Mouse (Mus musculus): ENCODE measurements around the gene Celf2. TPM values are rescaled to one million over a fixed set of nuclear protein-coding genes. Genes with fewer than 3 reads are reported as not detected.

Celf2 gene
- polyA plus RNA-seq, 1 experiment from 2014 or later: 16.5 TPM

- no peak overlapping the region for H3K4me2 ChIP-seq (replicated peaks; ENCODE audit: low read depth, low read length)
- H3K36me3 ChIP-seq (ENCODE audit: insufficient read depth, low read length): no peaks in the 10 kb centered on the region
- 77% methylated on average over 3 of the region's 3 CpGs for WGBS
- H3K4me3 ChIP-seq (ENCODE audit: low read length): no peak overlapping the region
- H3K27ac ChIP-seq (ENCODE audit: low read length): no peak overlapping the region
- H3K27me3 ChIP-seq (ENCODE audit: insufficient read depth, low read length): no peaks in the 10 kb centered on the region
- no peaks in the 10 kb centered on the region for H3K4me1 ChIP-seq (ENCODE audit: insufficient read depth, low read length)
- no peaks in the 10 kb centered on the region for H3K9me3 ChIP-seq (ENCODE audit: low read length)
- ATAC-seq (ENCODE audit: low FRiP score, low TSS enrichment): no peak
- H3K9ac ChIP-seq (replicated peaks; ENCODE audit: low read length): no peak overlapping the region
Measured at GRCm38 (mm10) chr2:6646325-6646724, 863.0 kb downstream of the Celf2 start.

- Histone ChIP-seq H3K27me3 (ENCODE audit: insufficient read depth, low read length) (no peaks in the 10 kb centered on the region), H3K9me3 (ENCODE audit: low read length) (no peaks in the 10 kb centered on the region), H3K27ac (ENCODE audit: low read length) (no peak overlapping the region), H3K4me3 (ENCODE audit: low read length) (no peak overlapping the region), H3K4me2 (replicated peaks; ENCODE audit: low read depth, low read length) (no peak overlapping the region), H3K36me3 (ENCODE audit: insufficient read depth, low read length) (no peaks in the 10 kb centered on the region), H3K4me1 (ENCODE audit: insufficient read depth, low read length) (no peaks in the 10 kb centered on the region), H3K9ac (replicated peaks; ENCODE audit: low read length) (no peak overlapping the region)
- ATAC-seq (ENCODE audit: low FRiP score, low TSS enrichment): no peak
- WGBS: 81% methylated on average over 3 of the region's 3 CpGs
Measured at GRCm38 (mm10) chr2:6642222-6642850, 867.0 kb downstream of the Celf2 start.

GRCm38 (mm10) chr2:6639370-6639769 lies 870.0 kb downstream of the Celf2 start:
- no peak for ATAC-seq (ENCODE audit: low FRiP score, low TSS enrichment)
- Histone ChIP-seq H3K4me1 (ENCODE audit: insufficient read depth, low read length) (no peaks in the 10 kb centered on the region), H3K36me3 (ENCODE audit: insufficient read depth, low read length) (no peaks in the 10 kb centered on the region), H3K27me3 (ENCODE audit: insufficient read depth, low read length) (no peaks in the 10 kb centered on the region), H3K27ac (ENCODE audit: low read length) (no peak overlapping the region), H3K4me2 (replicated peaks; ENCODE audit: low read depth, low read length) (no peak overlapping the region), H3K9ac (replicated peaks; ENCODE audit: low read length) (no peak overlapping the region), H3K9me3 (ENCODE audit: low read length) (no peaks in the 10 kb centered on the region), H3K4me3 (ENCODE audit: low read length) (no peak overlapping the region)
- 82% methylated on average over 6 of the region's 6 CpGs for WGBS

DNA sequence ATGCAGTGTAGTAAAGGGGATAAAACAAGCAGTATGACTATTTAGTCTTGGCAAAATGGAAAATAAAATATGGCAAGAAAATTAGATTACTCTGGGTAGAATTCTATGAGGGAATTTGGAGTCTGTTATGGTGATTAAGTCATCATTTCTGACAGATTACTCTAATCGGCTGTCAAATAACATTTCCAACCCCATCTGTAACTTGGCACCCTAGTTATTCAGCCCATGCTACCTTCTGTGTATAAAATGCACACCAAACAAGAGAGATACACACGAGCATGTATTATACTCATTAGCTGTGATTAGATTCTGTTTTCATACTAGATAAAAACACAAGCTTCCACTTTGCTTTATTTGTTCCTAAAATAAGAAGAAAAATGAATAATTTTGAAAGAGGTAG lies 872.2 kb downstream of the Celf2 start:
- Histone ChIP-seq H3K4me1 (ENCODE audit: insufficient read depth, low read length) (no peaks in the 10 kb centered on the region), H3K4me3 (ENCODE audit: low read length) (no peak overlapping the region), H3K27me3 (ENCODE audit: insufficient read depth, low read length) (no peaks in the 10 kb centered on the region), H3K36me3 (ENCODE audit: insufficient read depth, low read length) (no peaks in the 10 kb centered on the region), H3K27ac (ENCODE audit: low read length) (no peak overlapping the region), H3K4me2 (replicated peaks; ENCODE audit: low read depth, low read length) (no peak overlapping the region), H3K9ac (replicated peaks; ENCODE audit: low read length) (no peak overlapping the region), H3K9me3 (ENCODE audit: low read length) (no peaks in the 10 kb centered on the region)
- ATAC-seq (ENCODE audit: low FRiP score, low TSS enrichment): no peak
- WGBS: 84% methylated on average over 2 of the region's 2 CpGs

GRCm38 (mm10) chr2:6634899-6635298 lies 874.5 kb downstream of the Celf2 start:
- Histone ChIP-seq H3K27me3 (ENCODE audit: insufficient read depth, low read length) (no peaks in the 10 kb centered on the region), H3K36me3 (ENCODE audit: insufficient read depth, low read length) (no peaks in the 10 kb centered on the region), H3K27ac (ENCODE audit: low read length) (no peak overlapping the region), H3K4me1 (ENCODE audit: insufficient read depth, low read length) (no peaks in the 10 kb centered on the region), H3K9me3 (ENCODE audit: low read length) (no peaks in the 10 kb centered on the region), H3K4me2 (replicated peaks; ENCODE audit: low read depth, low read length) (no peak overlapping the region), H3K9ac (replicated peaks; ENCODE audit: low read length) (no peak overlapping the region), H3K4me3 (ENCODE audit: low read length) (no peak overlapping the region)
- 90% methylated on average over 6 of the region's 6 CpGs for WGBS
- ATAC-seq (ENCODE audit: low FRiP score, low TSS enrichment): no peak

GRCm38 (mm10) chr2:6633115-6633514 lies 876.2 kb downstream of the Celf2 start:
- Histone ChIP-seq H3K36me3 (ENCODE audit: insufficient read depth, low read length) (no peaks in the 10 kb centered on the region), H3K9me3 (ENCODE audit: low read length) (no peaks in the 10 kb centered on the region), H3K27ac (ENCODE audit: low read length) (no peak overlapping the region), H3K4me3 (ENCODE audit: low read length) (no peak overlapping the region), H3K27me3 (ENCODE audit: insufficient read depth, low read length) (no peaks in the 10 kb centered on the region), H3K9ac (replicated peaks; ENCODE audit: low read length) (no peak overlapping the region), H3K4me2 (replicated peaks; ENCODE audit: low read depth, low read length) (no peak overlapping the region), H3K4me1 (ENCODE audit: insufficient read depth, low read length) (no peaks in the 10 kb centered on the region)
- ATAC-seq (ENCODE audit: low FRiP score, low TSS enrichment): no peak
- 95% methylated on average over 1 of the region's 1 CpGs for WGBS

GRCm38 (mm10) chr2:6623802-6624201 lies 885.6 kb downstream of the Celf2 start:
- ATAC-seq (ENCODE audit: low FRiP score, low TSS enrichment): no peak
- Histone ChIP-seq H3K9me3 (ENCODE audit: low read length) (no peaks in the 10 kb centered on the region), H3K36me3 (ENCODE audit: insufficient read depth, low read length) (no peaks in the 10 kb centered on the region), H3K4me1 (ENCODE audit: insufficient read depth, low read length) (0 out of 2 replicates have a peak, but pooled peaks cover 3% of the 10 kb centered on the region), H3K27me3 (ENCODE audit: insufficient read depth, low read length) (no peaks in the 10 kb centered on the region), H3K27ac (ENCODE audit: low read length) (no peak overlapping the region), H3K4me2 (replicated peaks; ENCODE audit: low read depth, low read length) (no peak overlapping the region), H3K9ac (replicated peaks; ENCODE audit: low read length) (no peak overlapping the region), H3K4me3 (ENCODE audit: low read length) (no peak overlapping the region)
- WGBS: 47% methylated on average over 4 of the region's 4 CpGs

- Histone ChIP-seq H3K4me3 (ENCODE audit: low read length) (no peak overlapping the region), H3K9me3 (ENCODE audit: low read length) (no peaks in the 10 kb centered on the region), H3K4me1 (ENCODE audit: insufficient read depth, low read length) (0 out of 2 replicates have a peak, but pooled peaks cover 3% of the 10 kb centered on the region), H3K36me3 (ENCODE audit: insufficient read depth, low read length) (no peaks in the 10 kb centered on the region), H3K27me3 (ENCODE audit: insufficient read depth, low read length) (no peaks in the 10 kb centered on the region), H3K9ac (replicated peaks; ENCODE audit: low read length) (no peak overlapping the region), H3K27ac (ENCODE audit: low read length) (no peak overlapping the region), H3K4me2 (replicated peaks; ENCODE audit: low read depth, low read length) (no peak overlapping the region)
- no peak for ATAC-seq (ENCODE audit: low FRiP score, low TSS enrichment)
- 40% methylated on average over 5 of the region's 5 CpGs for whole genome bisulfite sequencing
Measured at GRCm38 (mm10) chr2:6622082-6622481, 887.3 kb downstream of the Celf2 start.

GRCm38 (mm10) chr2:6618856-6619255 lies 890.5 kb downstream of the Celf2 start:
- H3K9ac ChIP-seq (replicated peaks; ENCODE audit: low read length): no peak overlapping the region
- H3K4me2 ChIP-seq (replicated peaks; ENCODE audit: low read depth, low read length): no peak overlapping the region
- H3K27me3 ChIP-seq (ENCODE audit: insufficient read depth, low read length): no peaks in the 10 kb centered on the region
- H3K4me3 ChIP-seq (ENCODE audit: low read length): no peak overlapping the region
- no peak overlapping the region for H3K27ac ChIP-seq (ENCODE audit: low read length)
- H3K36me3 ChIP-seq (ENCODE audit: insufficient read depth, low read length): no peaks in the 10 kb centered on the region
- H3K9me3 ChIP-seq (ENCODE audit: low read length): no peaks in the 10 kb centered on the region
- WGBS: 93% methylated on average over 3 of the region's 3 CpGs
- no peak for ATAC-seq (ENCODE audit: low FRiP score, low TSS enrichment)
- 0 out of 2 replicates have a peak, but pooled peaks cover 3% of the 10 kb centered on the region for H3K4me1 ChIP-seq (ENCODE audit: insufficient read depth, low read length)

DNA sequence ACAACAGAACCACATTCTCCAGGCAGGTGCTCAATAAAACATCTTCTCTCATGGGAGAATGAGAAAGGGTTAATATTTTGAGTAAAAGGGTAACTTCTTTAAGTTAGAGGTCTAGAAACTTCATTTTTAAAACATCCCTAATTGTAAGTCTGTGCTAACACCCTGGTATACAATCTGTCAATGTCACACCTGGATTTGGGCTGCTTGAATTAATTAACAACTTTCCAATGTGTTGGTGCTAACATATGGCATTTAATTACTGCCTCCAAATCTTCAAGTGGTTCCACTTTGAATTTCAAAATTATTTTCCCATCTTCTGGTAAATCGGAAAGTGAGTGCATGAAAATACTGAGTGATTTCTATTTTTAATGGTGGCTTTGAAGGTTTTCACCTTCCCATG lies 890.9 kb downstream of the Celf2 start:
- Histone ChIP-seq H3K4me2 (replicated peaks; ENCODE audit: low read depth, low read length) (no peak overlapping the region), H3K4me3 (ENCODE audit: low read length) (no peak overlapping the region), H3K9me3 (ENCODE audit: low read length) (no peaks in the 10 kb centered on the region), H3K4me1 (ENCODE audit: insufficient read depth, low read length) (0 out of 2 replicates have a peak, but pooled peaks cover 3% of the 10 kb centered on the region), H3K27ac (ENCODE audit: low read length) (no peak overlapping the region), H3K27me3 (ENCODE audit: insufficient read depth, low read length) (no peaks in the 10 kb centered on the region), H3K9ac (replicated peaks; ENCODE audit: low read length) (no peak overlapping the region), H3K36me3 (ENCODE audit: insufficient read depth, low read length) (no peaks in the 10 kb centered on the region)
- ATAC-seq (ENCODE audit: low FRiP score, low TSS enrichment): no peak
- 94% methylated on average over 1 of the region's 1 CpGs for WGBS

All from kidney, embryonic 16.5 days (tissue).